Mouse (Mus musculus) embryonic facial prominence, embryonic 13.5 days (tissue): ENCODE results near the gene Olfr1080. TPM values are rescaled to one million over a fixed set of nuclear protein-coding genes. Genes with fewer than 3 reads are reported as not detected.
"Not testable (repeated sequence)": the region's sequence is repeated elsewhere in the genome, so short reads cannot be mapped to it uniquely, and the experiment has no call there.

Experiments used
- ATAC-seq: fragments of 200-750 bp; cut with Nextera tagmentation; 2 replicates; pipeline ENCODE4 v1.8.0; 2017; ENCODE audit warnings: low read depth; ENCODE audit not compliant: insufficient number of reproducible peaks, insufficient read depth, low FRiP score, low TSS enrichment
- H3K27ac ChIP-seq: fragments of 300-500 bp; sonication (generic); 2 replicates; pipeline ENCODE4 v1.5.1; 2015; ENCODE audit warnings: moderate library complexity, mild to moderate bottlenecking, inconsistent platforms
- H3K27me3 ChIP-seq: fragments of 300-500 bp; sonication (generic); 2 replicates; pipeline ENCODE4 v1.6.1; 2015; ENCODE audit warnings: mild to moderate bottlenecking, inconsistent platforms
- H3K36me3 ChIP-seq: fragments of 300-500 bp; sonication (generic); 2 replicates; pipeline ENCODE4 v1.6.1; 2015; ENCODE audit warnings: mild to moderate bottlenecking, inconsistent platforms
- H3K4me1 ChIP-seq: fragments of 300-500 bp; sonication (generic); 2 replicates; pipeline ENCODE4 v1.6.1; 2015; ENCODE audit warnings: inconsistent platforms
- H3K4me2 ChIP-seq: fragments of 300-500 bp; sonication (generic); 2 replicates; pipeline ENCODE4 v1.6.1; 2015; ENCODE audit warnings: moderate library complexity, mild to moderate bottlenecking, inconsistent platforms
- H3K4me3 ChIP-seq: fragments of 300-500 bp; sonication (generic); 2 replicates; pipeline ENCODE4 v1.5.1; 2015; ENCODE audit warnings: mild to moderate bottlenecking, inconsistent platforms
- H3K9ac ChIP-seq: fragments of 300-500 bp; sonication (generic); 2 replicates; pipeline ENCODE4 v1.6.1; 2015; ENCODE audit warnings: mild to moderate bottlenecking, inconsistent platforms
- H3K9me3 ChIP-seq: fragments of 300-500 bp; sonication (generic); 2 replicates; pipeline ENCODE4 v1.6.1; 2016; ENCODE audit warnings: inconsistent platforms
- WGBS: fragments of 180-500 bp; shearing (Covaris S2); methylation state at CpG from one replicate; pipeline ENCODE4 v1.1.7; 2015; ENCODE audit warnings: mixed read lengths; 5-methylcytosine and 5-hydroxymethylcytosine counted together
- polyA plus RNA-seq: library from polyadenylated mRNA; unstranded; fragments of >200 nt; fragmentation: Nextera tagmentation; extraction: Ambion mirVana; gene quantifications from 2 replicates; pipeline ENCODE4 v1.2.1, GENCODE M21; 2015

Gene Olfr1080
- not detected in 2 replicates for polyA plus RNA-seq

DNA sequence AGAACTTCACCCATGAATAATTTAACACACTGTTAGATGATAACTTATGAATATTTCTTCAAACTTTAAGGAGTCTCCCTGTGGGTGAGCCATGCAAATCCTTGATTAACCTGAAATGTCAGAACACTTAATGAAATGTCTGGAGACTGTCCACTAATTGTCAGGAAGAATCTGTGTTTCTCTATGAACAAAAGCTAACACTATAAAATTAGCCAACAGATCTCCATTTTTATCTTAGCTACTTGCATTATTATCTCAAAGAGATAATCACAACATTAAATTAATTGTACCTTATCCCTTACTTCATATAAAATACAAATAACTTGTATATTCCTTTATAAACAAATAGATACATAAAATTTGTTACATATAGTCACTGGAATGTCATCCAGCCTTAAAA is at the start of gene Olfr1080:
TSS of gene Olfr1080 (minus strand) at position 101 of the 400 bp plus-strand sequence.
- ATAC-seq, H3K4me2 ChIP-seq, H3K27ac ChIP-seq, H3K9ac ChIP-seq, H3K27me3 ChIP-seq, H3K4me1 ChIP-seq, H3K9me3 ChIP-seq, H3K4me3 ChIP-seq, H3K36me3 ChIP-seq: not testable (repeated sequence)

DNA sequence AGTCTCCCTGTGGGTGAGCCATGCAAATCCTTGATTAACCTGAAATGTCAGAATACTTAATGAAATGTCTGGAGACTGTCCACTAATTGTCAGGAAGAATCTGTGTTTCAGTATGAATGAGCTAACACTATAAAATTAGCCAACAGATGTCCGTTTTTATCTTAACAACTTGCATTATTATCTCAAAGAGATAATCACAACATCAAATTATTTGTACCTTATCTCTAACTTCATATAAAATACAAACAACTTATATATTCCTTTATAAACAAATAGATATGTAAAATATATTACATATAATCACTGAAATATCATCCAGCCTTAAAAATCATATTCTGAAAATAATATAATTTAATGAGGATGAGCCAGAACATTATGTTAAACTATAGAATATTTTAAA is 40.8 kb upstream of the Olfr1080 start, which contains the start of gene Olfr1082:
TSS of gene Olfr1082 (minus strand) at position 101 of the 400 bp plus-strand sequence.
- H3K36me3 ChIP-seq, H3K4me2 ChIP-seq, H3K4me3 ChIP-seq, H3K9ac ChIP-seq, H3K4me1 ChIP-seq, H3K27ac ChIP-seq, ATAC-seq, H3K27me3 ChIP-seq, H3K9me3 ChIP-seq: not testable (repeated sequence)
- WGBS = 35% methylated on average over 1 of the region's 1 CpGs

DNA sequence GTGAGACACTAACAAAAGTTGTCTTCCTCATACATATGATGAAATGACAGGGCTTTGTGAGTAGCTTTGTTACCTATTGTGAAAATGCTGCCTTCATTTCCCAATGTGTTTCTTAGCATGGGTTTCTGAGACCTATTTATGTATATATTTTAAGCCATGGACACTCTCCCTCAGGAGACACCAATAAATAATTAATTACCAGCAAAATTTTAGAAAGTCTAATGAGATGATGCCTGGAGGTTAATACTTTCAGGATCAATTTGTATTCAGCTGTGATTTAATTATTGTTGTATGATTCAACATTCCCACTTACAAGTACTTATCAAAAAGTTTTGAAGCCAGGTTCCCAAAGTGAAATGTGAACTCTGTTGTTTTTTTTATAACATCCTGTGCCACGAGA is 15.7 kb downstream of the Olfr1080 start, which contains the start of gene Olfr1079:
TSS of gene Olfr1079 (minus strand) at position 101 of the 400 bp plus-strand sequence.
- no peaks in the 10 kb centered on the region for H3K27me3 ChIP-seq
- no peak within 1 kb of the TSS for H3K27ac ChIP-seq
- WGBS = 71% methylated on average over 1 of the region's 1 CpGs
- H3K9me3 ChIP-seq = no peaks in the 10 kb centered on the region
- ATAC-seq = no peak
- no peaks in the 10 kb centered on the region for H3K36me3 ChIP-seq
- H3K9ac ChIP-seq = no peak within 1 kb of the TSS
- no peak within 1 kb of the TSS for H3K4me2 ChIP-seq
- no peaks in the 10 kb centered on the region for H3K4me1 ChIP-seq
- H3K4me3 ChIP-seq = no peak within 1 kb of the TSS

DNA sequence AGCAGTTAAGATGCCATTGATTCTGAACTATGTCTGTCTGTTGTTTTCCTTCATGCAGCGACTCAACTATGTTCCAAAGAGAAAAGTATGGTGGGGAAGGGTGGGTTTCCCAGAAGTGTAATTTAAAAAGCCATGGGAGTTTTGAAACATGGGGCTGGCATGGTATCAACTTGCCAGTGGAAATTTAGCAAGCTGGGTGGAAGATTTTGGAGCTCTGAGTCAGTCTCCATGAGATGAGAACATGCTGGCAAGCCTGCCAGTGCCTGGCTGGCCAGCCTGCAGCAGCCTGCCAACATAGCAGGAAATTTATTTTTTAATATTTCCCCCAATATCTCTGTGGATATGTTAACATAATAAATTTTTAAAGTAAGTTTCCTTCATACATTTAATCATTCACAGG is 27.0 kb downstream of the Olfr1080 start:
- Histone ChIP-seq H3K4me1 (no peaks in the 10 kb centered on the region), H3K9ac (no peak overlapping the region), H3K27me3 (no peaks in the 10 kb centered on the region), H3K4me3 (no peak overlapping the region), H3K9me3 (no peaks in the 10 kb centered on the region), H3K36me3 (no peaks in the 10 kb centered on the region), H3K4me2 (no peak overlapping the region), H3K27ac (no peak overlapping the region)
- WGBS = 73% methylated on average over 1 of the region's 1 CpGs
- ATAC-seq = no peak

DNA sequence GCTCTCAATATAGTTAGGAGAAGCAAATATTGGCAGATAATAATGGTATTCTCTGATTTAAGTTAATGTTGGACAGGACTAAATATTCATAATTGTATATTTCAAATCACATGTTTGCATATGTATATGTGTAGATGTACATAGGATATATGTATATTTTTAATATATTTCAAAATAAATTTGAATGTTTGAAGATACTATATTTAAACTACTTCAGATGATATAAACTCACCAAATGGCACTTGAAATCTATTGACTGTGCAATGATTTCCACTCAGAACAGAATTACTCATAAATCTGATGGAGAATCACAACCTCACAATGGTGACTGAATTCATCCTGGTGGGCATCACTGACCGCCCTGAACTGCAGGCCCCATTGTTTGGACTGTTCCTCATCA is 49.9 kb downstream of the Olfr1080 start, which contains the start of gene Olfr1076:
TSS of gene Olfr1076 (plus strand) at position 301 of the 400 bp plus-strand sequence.
- H3K9me3 ChIP-seq = no peaks in the 10 kb centered on the region
- no peak within 1 kb of the TSS for H3K27ac ChIP-seq
- H3K36me3 ChIP-seq = no peaks in the 10 kb centered on the region
- no peaks in the 10 kb centered on the region for H3K4me1 ChIP-seq
- no peak within 1 kb of the TSS for H3K4me3 ChIP-seq
- ATAC-seq = no peak
- 76% methylated on average over 1 of the region's 1 CpGs for WGBS
- H3K27me3 ChIP-seq = no peaks in the 10 kb centered on the region
- H3K9ac ChIP-seq = no peak within 1 kb of the TSS
- no peak within 1 kb of the TSS for H3K4me2 ChIP-seq

Other genes starting within 250 kb of the Olfr1080 start
- gene Olfr1053, start 243.0 kb downstream of the Olfr1080 start, polyA plus RNA-seq = not detected in 2 replicates
- gene Olfr1054, start 222.8 kb downstream of the Olfr1080 start, polyA plus RNA-seq = not detected in 2 replicates
- not detected in 2 replicates for gene Olfr1055, start 208.0 kb downstream of the Olfr1080 start, polyA plus RNA-seq
- gene Olfr1056, start 195.8 kb downstream of the Olfr1080 start, polyA plus RNA-seq = not detected in 2 replicates
- gene Olfr1057, start 179.8 kb downstream of the Olfr1080 start, polyA plus RNA-seq = not detected in 2 replicates
- 0.30 TPM in 1 of 2 replicates, not detected in the other for gene Olfr1058, start 169.7 kb downstream of the Olfr1080 start, polyA plus RNA-seq
- not detected in 2 replicates for gene Olfr1061, start 144.2 kb downstream of the Olfr1080 start, polyA plus RNA-seq
- not detected in 2 replicates for gene Olfr1062, start 131.5 kb downstream of the Olfr1080 start, polyA plus RNA-seq
- not detected in 2 replicates for gene Olfr1065, start 107.6 kb downstream of the Olfr1080 start, polyA plus RNA-seq
- not detected in 2 replicates for gene Olfr1066, start 102.0 kb downstream of the Olfr1080 start, polyA plus RNA-seq
- gene Olfr228, start 70.8 kb downstream of the Olfr1080 start, polyA plus RNA-seq = not detected in 2 replicates
- gene Olfr1076, start 49.8 kb downstream of the Olfr1080 start, polyA plus RNA-seq = not detected in 2 replicates
- not detected in 2 replicates for gene Olfr1079, start 15.8 kb downstream of the Olfr1080 start, polyA plus RNA-seq
- gene Olfr1082, start 40.7 kb upstream of the Olfr1080 start, polyA plus RNA-seq = not detected in 2 replicates
- not detected in 2 replicates for gene Olfr1084, start 81.5 kb upstream of the Olfr1080 start, polyA plus RNA-seq
- gene Olfr1085, start 103.8 kb upstream of the Olfr1080 start, polyA plus RNA-seq = not detected in 2 replicates
- gene Olfr1086, start 121.9 kb upstream of the Olfr1080 start, polyA plus RNA-seq = not detected in 2 replicates
- not detected in 2 replicates for gene Olfr1087, start 140.2 kb upstream of the Olfr1080 start, polyA plus RNA-seq
- gene Olfr1089, start 175.5 kb upstream of the Olfr1080 start, polyA plus RNA-seq = not detected in 2 replicates
- gene Olfr1090, start 200.8 kb upstream of the Olfr1080 start, polyA plus RNA-seq = not detected in 2 replicates
- gene Olfr1093, start 224.2 kb upstream of the Olfr1080 start, polyA plus RNA-seq = not detected in 2 replicates